Mouse (Mus musculus): ENCODE data around the gene Abcb5. TPM values are rescaled to one million over a fixed set of nuclear protein-coding genes. Genes with fewer than 3 reads are reported as not detected.

Gene Abcb5
- total RNA-seq, 2 experiments from 2014 or later, result not detected

DNA sequence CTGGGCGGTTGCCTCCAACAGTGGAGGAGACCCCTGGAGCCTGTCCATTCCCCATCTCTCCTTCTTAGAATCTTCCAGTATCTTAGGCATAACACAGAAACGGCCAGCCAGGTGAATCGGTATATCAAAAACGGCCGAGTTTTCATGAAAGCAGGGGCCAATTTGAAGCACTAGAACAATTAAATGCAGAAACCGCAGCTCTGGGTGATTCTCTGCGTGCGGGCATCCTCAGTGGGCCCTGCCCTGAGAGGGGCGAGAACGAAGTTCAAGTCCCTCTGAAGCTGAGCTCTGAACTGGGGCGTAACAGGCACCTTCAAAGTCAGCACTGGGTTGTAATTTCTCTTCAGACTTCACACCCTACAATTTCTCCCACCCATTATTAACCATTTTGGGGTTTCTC lies 128.9 kb downstream of the Abcb5 start:
- intact Hi-C loops (cut with DNase I), result no loop called here
- no peak for DNase-seq (ENCODE audit: extremely low spot score in 1 of 2, low spot score in 2 of 2)

DNA sequence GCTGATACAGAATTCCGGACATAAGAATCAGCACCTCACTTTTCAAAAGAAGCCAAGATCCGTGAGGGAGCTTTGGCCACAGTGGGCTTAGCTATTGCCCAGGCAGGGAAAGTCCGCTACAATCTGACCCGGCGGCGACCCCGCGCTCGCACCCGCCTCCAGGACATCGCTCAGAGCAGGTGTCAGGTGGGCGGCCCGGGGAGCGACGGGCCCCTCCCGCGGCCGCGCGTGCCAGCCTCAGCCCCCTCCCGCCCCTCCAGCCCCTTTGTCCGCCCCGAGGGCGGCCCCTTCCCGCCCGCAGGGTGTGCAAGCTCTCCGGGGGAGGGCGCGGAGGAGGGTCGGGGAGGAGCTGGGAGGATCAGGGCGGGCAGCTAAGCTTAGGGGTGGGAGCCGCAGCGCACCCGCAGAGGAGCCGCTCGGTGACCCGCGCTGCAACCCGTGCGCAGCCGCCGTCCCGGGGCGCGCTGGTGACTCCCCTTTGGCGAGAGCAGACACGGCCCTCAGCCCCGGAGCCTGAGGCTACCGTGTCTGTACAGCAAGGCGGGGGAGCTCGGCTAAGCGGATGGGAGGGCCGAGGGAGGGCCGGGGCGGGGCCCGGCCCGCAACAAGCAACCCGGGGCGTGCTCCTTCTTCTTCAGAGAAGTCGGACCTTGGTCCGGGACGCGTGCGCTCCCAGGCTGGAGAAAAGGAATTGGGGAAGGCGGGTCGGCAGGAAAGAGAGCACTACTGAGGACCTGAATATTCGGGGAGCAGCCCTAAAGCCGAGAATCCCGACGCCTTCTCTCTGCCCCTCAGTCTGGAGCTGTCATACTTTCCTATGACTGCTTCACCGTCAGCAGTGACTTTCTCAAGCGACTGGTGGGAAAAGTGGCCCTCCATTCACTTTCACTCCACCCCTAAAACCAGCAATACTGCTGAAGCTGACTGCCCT lies 129.5 kb downstream of the Abcb5 start:
- intact Hi-C loops (cut with DNase I), result no loop called here

DNA sequence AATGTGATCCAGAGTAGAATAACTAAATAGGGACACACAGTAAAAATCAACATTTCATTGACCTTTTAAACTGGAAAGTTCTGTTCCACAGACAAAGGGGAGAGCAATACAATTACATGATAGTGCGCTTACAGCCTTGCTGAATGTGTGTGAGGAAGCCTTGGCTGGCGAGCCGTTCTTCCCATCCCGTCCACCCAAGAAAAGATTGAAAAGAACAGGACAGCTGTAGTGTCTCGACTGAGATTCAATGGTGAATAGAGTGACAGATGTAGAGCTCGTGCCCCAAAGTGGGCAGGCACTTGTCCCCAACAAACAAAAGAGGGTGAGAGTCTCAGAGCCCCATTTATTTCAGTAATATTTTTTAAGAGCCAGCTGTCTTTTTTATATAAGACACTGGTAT lies 136.3 kb downstream of the Abcb5 start:
- no peak for DNase-seq (ENCODE audit: extremely low spot score in 1 of 2, low spot score in 2 of 2)
- intact Hi-C loops (cut with DNase I), result no loop called here

More for the DNA sequence above, 129.5 kb downstream of the Abcb5 start:
- DNase-seq (ENCODE audit: extremely low spot score in 1 of 2, low spot score in 2 of 2), result peak in 1 of 2 experiments; percentile 29

Other genes with a start within 250 kb of the Abcb5 start
- 1 to 10 TPM; 2.5 to 4.0 TPM for gene Sp8, start 120.1 kb downstream of the Abcb5 start, total RNA-seq (2021)

All from left cerebral cortex, postnatal 10 days (tissue).